Mouse (Mus musculus): ENCODE data around the gene Incenp. TPM values are rescaled to one million over a fixed set of nuclear protein-coding genes. Genes with fewer than 3 reads are reported as not detected.
"Not testable (repeated sequence)": the region's sequence is repeated elsewhere in the genome, so short reads cannot be mapped to it uniquely, and the experiment has no call there.

The Incenp gene
- total RNA-seq (2021): 1 to 10 TPM; 1.4 to 1.7 TPM
- long read RNA-seq, experiment 1, partial matches to known transcripts: 0 of 1 reads
- long read RNA-seq, experiment 1, other reads (novel, unspliced or antisense): 1 of 1 reads
- long read RNA-seq, experiment 2, partial matches to known transcripts: 0 of 2 reads
- long read RNA-seq, experiment 2, other reads (novel, unspliced or antisense): 2 of 2 reads

DNA sequence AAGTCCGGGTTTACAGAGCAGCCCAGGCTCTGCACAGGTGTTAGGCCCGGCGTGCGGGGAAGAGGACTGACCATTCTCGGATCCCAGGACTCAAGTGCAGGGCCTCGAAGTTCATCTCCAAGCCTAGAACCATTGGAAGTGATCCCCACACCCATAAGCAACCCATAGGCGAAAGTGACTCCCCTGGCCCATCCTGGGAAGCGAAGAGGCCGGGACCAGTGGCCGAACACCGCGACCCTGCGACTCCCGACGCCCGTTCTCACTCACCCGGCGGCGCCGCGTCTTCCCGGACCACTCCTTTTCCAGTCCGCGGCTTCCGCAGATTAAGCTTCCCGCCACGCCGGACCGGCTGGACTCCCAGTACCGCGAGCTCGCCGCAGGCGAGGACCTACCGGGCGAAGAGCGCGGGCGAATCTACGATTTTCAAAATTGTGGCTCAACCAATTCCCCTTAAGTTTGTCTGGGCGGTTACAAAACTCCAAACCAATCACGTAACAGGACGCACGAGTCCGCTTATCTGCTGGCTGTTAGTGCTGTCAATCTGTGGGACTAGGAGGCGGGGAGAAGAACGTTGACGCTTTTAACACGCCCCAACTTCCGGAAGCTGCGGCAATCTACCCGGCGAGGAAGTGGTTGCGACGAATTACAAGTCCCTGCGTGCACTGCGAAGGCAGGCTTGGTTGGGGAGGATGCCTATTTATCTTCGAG is at the start of gene Incenp:
Gene Incenp, minus strand, starts transcription at position 480 of the 708 bp plus-strand sequence.
- DNase-seq (ENCODE audit: low spot score): peak; percentile 95

GRCm38 (mm10) chr19:9946986-9947385 is 47.6 kb upstream of the Incenp start:
- DNase-seq (ENCODE audit: low spot score): peak; percentile 61

- peak; percentile 64 for DNase-seq (ENCODE audit: low spot score)
These were observed 46.6 kb upstream of the Incenp start for GRCm38 (mm10) chr19:9945800-9946564.

GRCm38 (mm10) chr19:9942539-9943533 is 43.5 kb upstream of the Incenp start:
- DNase-seq (ENCODE audit: low spot score): no peak

GRCm38 (mm10) chr19:9941809-9942208 is 42.5 kb upstream of the Incenp start:
- no peak for DNase-seq (ENCODE audit: low spot score)

- no peak for DNase-seq (ENCODE audit: low spot score)
These were observed 41.6 kb upstream of the Incenp start for GRCm38 (mm10) chr19:9940903-9941302.

GRCm38 (mm10) chr19:9939841-9940240 is 40.5 kb upstream of the Incenp start:
- no peak for DNase-seq (ENCODE audit: low spot score)

GRCm38 (mm10) chr19:9938824-9939303 is 39.5 kb upstream of the Incenp start:
- no peak for DNase-seq (ENCODE audit: low spot score)

- DNase-seq (ENCODE audit: low spot score): no peak
These were observed 38.9 kb upstream of the Incenp start for GRCm38 (mm10) chr19:9938156-9938823.

DNA sequence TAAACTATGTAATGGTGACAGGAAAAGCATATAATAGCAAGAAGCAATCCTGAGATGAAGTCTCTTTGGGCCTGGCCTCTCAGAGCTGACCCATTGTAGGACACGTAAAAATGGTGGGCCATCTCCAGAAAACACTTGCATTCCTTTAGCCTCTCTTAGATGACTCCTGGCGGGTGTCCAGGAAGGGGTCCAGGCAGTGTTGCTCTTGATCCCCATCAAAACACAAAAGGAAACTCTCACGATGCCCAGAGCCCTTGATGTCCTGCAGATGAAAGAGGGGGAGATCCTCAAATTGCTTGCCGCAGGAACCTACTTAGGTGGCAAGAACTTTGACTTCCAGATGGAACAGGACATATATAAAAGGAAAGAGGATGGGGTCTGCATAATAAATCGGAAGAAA is 38.1 kb upstream of the Incenp start:
- no peak for DNase-seq (ENCODE audit: low spot score)

GRCm38 (mm10) chr19:9936579-9936978 is 37.2 kb upstream of the Incenp start:
- no peak for DNase-seq (ENCODE audit: low spot score)

GRCm38 (mm10) chr19:9933908-9934307 is 34.6 kb upstream of the Incenp start:
- DNase-seq (ENCODE audit: low spot score): no peak

GRCm38 (mm10) chr19:9931167-9931607 is 31.8 kb upstream of the Incenp start:
- DNase-seq (ENCODE audit: low spot score): not testable (repeated sequence)

DNA sequence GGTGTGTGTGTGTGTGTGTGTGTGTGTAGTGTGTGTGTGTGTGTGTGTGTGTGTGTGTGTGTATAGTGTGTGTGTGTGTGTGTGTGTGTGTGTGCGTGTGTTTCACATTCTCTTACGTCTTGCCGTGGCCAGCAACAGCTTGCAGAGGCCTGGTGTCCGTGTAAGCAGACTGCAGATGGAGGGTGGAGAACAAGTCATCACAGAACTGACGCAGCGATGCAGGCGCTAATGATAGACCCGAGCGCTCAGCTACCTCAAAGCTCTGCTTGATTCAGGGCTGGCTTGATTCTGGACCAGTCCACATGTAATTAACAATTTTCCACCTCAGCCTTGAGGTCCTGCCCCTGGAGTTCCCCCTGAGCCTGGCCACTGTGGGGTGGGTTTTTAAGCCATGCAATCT is 28.7 kb upstream of the Incenp start:
- no peak for DNase-seq (ENCODE audit: low spot score)

DNA sequence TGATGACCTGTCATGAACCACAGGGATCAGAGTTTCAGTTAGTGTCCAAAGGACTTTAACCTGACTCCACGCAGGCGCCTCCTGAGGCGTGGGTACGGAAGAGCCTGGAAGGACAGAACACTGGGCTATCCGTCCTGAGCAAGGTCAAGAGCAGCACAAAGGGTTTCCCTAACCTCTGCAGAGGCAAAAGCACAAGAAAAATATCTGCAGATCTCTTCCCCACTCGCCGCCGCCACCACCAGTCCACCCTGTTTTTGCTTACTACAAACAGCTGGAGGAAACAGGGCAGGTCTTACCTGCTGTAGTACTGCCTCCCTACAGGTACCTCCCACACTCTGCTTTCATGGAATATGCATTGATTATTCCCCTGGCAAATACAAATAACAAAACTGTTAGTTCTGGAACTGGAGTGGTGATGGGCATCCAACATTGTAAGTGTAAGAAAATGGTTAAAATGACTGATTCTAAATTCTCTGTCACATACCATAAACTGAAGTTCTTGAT is 25.5 kb upstream of the Incenp start:
- no peak for DNase-seq (ENCODE audit: low spot score)

DNA sequence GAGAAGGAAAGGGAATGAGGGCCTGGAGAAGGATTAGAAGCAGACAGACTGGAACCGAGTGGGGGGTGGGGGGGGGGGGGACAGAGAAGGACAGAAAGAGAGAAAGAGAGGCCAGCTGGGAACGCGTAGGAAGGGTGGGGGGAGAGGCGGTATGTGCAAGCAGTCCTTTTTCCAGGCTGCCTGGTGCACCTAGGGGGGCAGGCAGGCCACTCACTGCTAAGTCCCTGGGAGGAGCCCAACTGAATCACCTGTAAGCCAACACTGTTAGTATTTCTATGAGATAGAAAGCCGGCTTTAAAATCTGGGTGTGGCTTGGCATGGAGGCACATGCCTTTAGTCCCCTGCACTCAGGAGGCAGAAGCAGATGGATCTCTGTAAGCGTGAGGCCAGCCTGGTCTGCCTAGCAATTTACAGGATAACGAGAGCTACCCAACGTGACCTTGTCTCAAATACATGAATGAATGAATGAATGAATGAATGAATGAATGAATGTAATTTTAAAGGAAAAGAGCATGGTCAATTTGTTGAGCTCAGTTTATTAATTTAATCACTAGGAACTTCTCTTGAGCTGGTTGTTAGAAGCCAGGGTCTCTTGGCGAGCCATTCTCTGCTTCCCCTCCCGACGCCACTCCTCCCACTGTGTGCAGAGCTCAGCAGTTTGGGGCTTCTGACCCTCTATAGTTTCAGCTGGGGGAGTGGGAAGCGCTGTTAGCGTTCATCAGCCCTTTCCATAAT is 24.9 kb upstream of the Incenp start:
- DNase-seq (ENCODE audit: low spot score): no peak

DNA sequence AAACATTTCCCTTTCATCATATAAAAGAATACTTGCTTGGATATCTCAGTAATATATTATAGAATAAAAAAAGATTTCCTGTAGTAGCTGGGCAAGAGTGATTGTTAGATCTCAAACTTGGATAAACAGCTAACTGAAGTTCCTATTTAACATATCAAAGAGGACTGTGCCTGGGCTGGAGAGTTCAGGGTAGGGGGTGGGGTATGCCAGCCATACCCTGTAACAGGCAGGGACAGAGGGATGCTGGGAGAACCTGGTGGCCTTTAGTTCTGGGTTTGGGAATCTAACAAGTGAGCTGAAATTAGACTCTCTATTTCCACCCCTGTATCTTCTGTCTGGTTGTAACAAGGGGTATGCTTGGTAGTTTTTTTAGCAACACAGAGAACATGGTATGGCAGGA is 23.7 kb upstream of the Incenp start:
- no peak for DNase-seq (ENCODE audit: low spot score)

DNA sequence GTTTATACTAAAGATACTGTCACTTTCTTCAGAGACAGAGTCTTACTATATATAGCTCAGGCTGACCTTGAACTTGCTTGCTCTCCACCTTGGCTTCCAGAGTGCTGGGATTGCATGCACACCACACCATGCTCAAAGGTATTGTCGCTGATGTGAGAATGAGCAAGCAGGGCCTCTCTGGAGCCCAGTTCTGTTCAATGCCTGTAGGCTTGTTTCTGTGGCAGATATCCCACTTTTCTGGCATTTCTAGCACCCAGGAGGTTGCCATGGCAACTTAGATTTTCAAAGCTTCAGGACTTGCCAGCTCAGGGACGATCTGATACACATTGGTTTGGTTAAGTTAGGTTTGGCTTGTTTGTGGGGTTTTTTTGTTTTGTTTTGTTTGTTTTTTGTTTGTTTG is 22.9 kb upstream of the Incenp start:
- DNase-seq (ENCODE audit: low spot score): no peak
